Mouse (Mus musculus) hindbrain, postnatal 0 days (tissue): Measurements from ENCODE around the gene Sorcs3. TPM values are rescaled to one million over a fixed set of nuclear protein-coding genes. Genes with fewer than 3 reads are reported as not detected.

Experiments
- ATAC-seq: fragments of 200-750 bp; cut with Nextera tagmentation; 2 replicates; pipeline ENCODE4 v1.8.0; 2017; ENCODE audit warnings: mild to moderate bottlenecking, moderate TSS enrichment, moderate library complexity
- DNase-seq: peaks from one replicate; pipeline ENCODE4 v3.0.0-alpha.2; 2015; ENCODE audit warnings: low spot score
- H3K27ac ChIP-seq: fragments of 300-500 bp; sonication (generic); 2 replicates; pipeline ENCODE4 v1.5.1; 2014; ENCODE audit warnings: mild to moderate bottlenecking
- H3K27me3 ChIP-seq: fragments of 300-500 bp; sonication (generic); 2 replicates; pipeline ENCODE4 v1.6.1; 2014; ENCODE audit warnings: low read length, mixed read lengths; ENCODE audit not compliant: insufficient read depth
- H3K36me3 ChIP-seq: fragments of 300-500 bp; sonication (generic); 2 replicates; pipeline ENCODE4 v1.6.1; 2014; ENCODE audit warnings: low read length, mixed read lengths; ENCODE audit not compliant: insufficient read depth
- H3K4me1 ChIP-seq: fragments of 300-500 bp; sonication (generic); 2 replicates; pipeline ENCODE4 v1.6.1; 2014; ENCODE audit warnings: antibody characterized with exemption, low read length, mixed read lengths; ENCODE audit not compliant: insufficient read depth
- H3K4me2 ChIP-seq: fragments of 300-500 bp; sonication (generic); 2 replicates; pipeline ENCODE4 v1.6.1; 2014; ENCODE audit warnings: low read depth, mild to moderate bottlenecking, low read length, moderate library complexity, mixed read lengths
- H3K4me3 ChIP-seq: fragments of 300-500 bp; sonication (generic); 2 replicates; pipeline ENCODE4 v1.5.1; 2014; ENCODE audit warnings: low read length
- H3K9ac ChIP-seq: fragments of 300-500 bp; sonication (generic); replicated peaks from 2 replicates; pipeline ENCODE4 v1.6.1; 2014; ENCODE audit warnings: mild to moderate bottlenecking, low read length, moderate library complexity, mixed read lengths
- H3K9me3 ChIP-seq: fragments of 300-500 bp; sonication (generic); 2 replicates; pipeline ENCODE4 v1.6.1; 2016; ENCODE audit warnings: low read length, mixed read lengths
- CTCF ChIP-seq: IDR thresholded peaks from 2 replicates; pipeline ENCODE4 v1.5.1; 2016; ENCODE audit warnings: antibody characterized with exemption, control low read depth, low read depth
- WGBS: fragments of 180-500 bp; shearing (Covaris S2); extraction: QIAGEN DNeasy Blood & Tissue Kit; methylation state at CpG from one replicate; pipeline ENCODE4 v1.1.7; 2014; 5-methylcytosine and 5-hydroxymethylcytosine counted together
- polyA plus RNA-seq: library from polyadenylated mRNA; unstranded; fragments of >200 nt; fragmentation: Nextera tagmentation; extraction: Ambion mirVana; gene quantifications from 2 replicates; pipeline ENCODE4 v1.2.1, GENCODE M21; 2015
- total RNA-seq: library from RNA; depleted of rRNA; stranded (reverse); fragments of >200 nt; gene quantifications from 2 replicates; pipeline ENCODE4 v1.2.3, GENCODE M21; 2014

Sorcs3 gene
- total and polyA plus RNA-seq, 2 experiments from 2014 or later: 11.5 to 19.7 TPM

- Histone ChIP-seq H3K27ac (no peak overlapping the region), H3K4me1 (no peaks in the 10 kb centered on the region), H3K9me3 (no peaks in the 10 kb centered on the region), H3K9ac (no peak overlapping the region), H3K4me2 (no peak overlapping the region), H3K36me3 (no peaks in the 10 kb centered on the region), H3K4me3 (no peak overlapping the region), H3K27me3 (no peaks in the 10 kb centered on the region)
- ATAC-seq: no peak
- no peak for TF ChIP-seq CTCF
- WGBS: 52% methylated on average over 3 of the region's 3 CpGs
- DNase-seq: no peak
Observed at GRCm38 (mm10) chr19:48491111-48491510, 285.3 kb downstream of the Sorcs3 start.

GRCm38 (mm10) chr19:48503896-48504620 lies 298.2 kb downstream of the Sorcs3 start:
- Histone ChIP-seq H3K9me3 (no peaks in the 10 kb centered on the region), H3K27me3 (no peaks in the 10 kb centered on the region), H3K36me3 (no peaks in the 10 kb centered on the region), H3K9ac (no peak overlapping the region), H3K4me3 (no peak overlapping the region), H3K27ac (no peak overlapping the region), H3K4me2 (no peak overlapping the region), H3K4me1 (no peaks in the 10 kb centered on the region)
- WGBS: 73% methylated on average over 2 of the region's 2 CpGs
- no peak for TF ChIP-seq CTCF
- DNase-seq (no peak), ATAC-seq (no peak)

GRCm38 (mm10) chr19:48523803-48524202 lies 318.0 kb downstream of the Sorcs3 start:
- Histone ChIP-seq H3K27me3 (no peaks in the 10 kb centered on the region), H3K9ac (no peak overlapping the region), H3K4me1 (no peaks in the 10 kb centered on the region), H3K4me3 (no peak overlapping the region), H3K27ac (no peak overlapping the region), H3K9me3 (no peaks in the 10 kb centered on the region), H3K4me2 (no peak overlapping the region), H3K36me3 (no peaks in the 10 kb centered on the region)
- DNase-seq: no peak
- TF ChIP-seq CTCF: no peak
- 95% methylated on average over 7 of the region's 7 CpGs for WGBS
- ATAC-seq: no peak

- no peak for TF ChIP-seq CTCF
- 39% methylated on average over 9 of the region's 9 CpGs for WGBS
- H3K36me3 ChIP-seq: no peaks in the 10 kb centered on the region
- no peaks in the 10 kb centered on the region for H3K4me1 ChIP-seq
- no peak overlapping the region for H3K4me3 ChIP-seq
- no peaks in the 10 kb centered on the region for H3K9me3 ChIP-seq
- no peak overlapping the region for H3K9ac ChIP-seq
- no peak overlapping the region for H3K4me2 ChIP-seq
- H3K27ac ChIP-seq: no peak overlapping the region
- DNase-seq (peak; percentile 46), ATAC-seq (no peak)
- H3K27me3 ChIP-seq: no peaks in the 10 kb centered on the region
Observed at GRCm38 (mm10) chr19:48524527-48525214, 318.8 kb downstream of the Sorcs3 start.

- no peak overlapping the region for H3K4me3 ChIP-seq
- DNase-seq (no peak), ATAC-seq (no peak)
- no peaks in the 10 kb centered on the region for H3K9me3 ChIP-seq
- H3K27ac ChIP-seq: no peak overlapping the region
- no peak for TF ChIP-seq CTCF
- no peaks in the 10 kb centered on the region for H3K27me3 ChIP-seq
- H3K9ac ChIP-seq: no peak overlapping the region
- no peaks in the 10 kb centered on the region for H3K36me3 ChIP-seq
- no peak overlapping the region for H3K4me2 ChIP-seq
- no peaks in the 10 kb centered on the region for H3K4me1 ChIP-seq
- 86% methylated on average over 4 of the region's 4 CpGs for WGBS
Observed at GRCm38 (mm10) chr19:48533582-48533981, 327.8 kb downstream of the Sorcs3 start.

GRCm38 (mm10) chr19:48544294-48544693 lies 338.5 kb downstream of the Sorcs3 start:
- no peak for TF ChIP-seq CTCF
- Histone ChIP-seq H3K9ac (no peak overlapping the region), H3K4me1 (no peaks in the 10 kb centered on the region), H3K27ac (no peak overlapping the region), H3K4me2 (no peak overlapping the region), H3K9me3 (no peaks in the 10 kb centered on the region), H3K4me3 (no peak overlapping the region), H3K36me3 (no peaks in the 10 kb centered on the region), H3K27me3 (no peaks in the 10 kb centered on the region)
- DNase-seq: no peak
- no peak for ATAC-seq
